Mouse (Mus musculus) brain, embryonic 18.5 days (tissue): ENCODE measurements around the gene Foxg1.
A peak's percentile ranks its signal among the peaks of the same experiment; 100 is the strongest.

ENCODE experiments used
- DNase-seq: peaks from one replicate; pipeline ENCODE4 v3.0.0-alpha.2; 2012; ENCODE audit warnings: low read depth, low spot score

Foxg1 gene

DNA sequence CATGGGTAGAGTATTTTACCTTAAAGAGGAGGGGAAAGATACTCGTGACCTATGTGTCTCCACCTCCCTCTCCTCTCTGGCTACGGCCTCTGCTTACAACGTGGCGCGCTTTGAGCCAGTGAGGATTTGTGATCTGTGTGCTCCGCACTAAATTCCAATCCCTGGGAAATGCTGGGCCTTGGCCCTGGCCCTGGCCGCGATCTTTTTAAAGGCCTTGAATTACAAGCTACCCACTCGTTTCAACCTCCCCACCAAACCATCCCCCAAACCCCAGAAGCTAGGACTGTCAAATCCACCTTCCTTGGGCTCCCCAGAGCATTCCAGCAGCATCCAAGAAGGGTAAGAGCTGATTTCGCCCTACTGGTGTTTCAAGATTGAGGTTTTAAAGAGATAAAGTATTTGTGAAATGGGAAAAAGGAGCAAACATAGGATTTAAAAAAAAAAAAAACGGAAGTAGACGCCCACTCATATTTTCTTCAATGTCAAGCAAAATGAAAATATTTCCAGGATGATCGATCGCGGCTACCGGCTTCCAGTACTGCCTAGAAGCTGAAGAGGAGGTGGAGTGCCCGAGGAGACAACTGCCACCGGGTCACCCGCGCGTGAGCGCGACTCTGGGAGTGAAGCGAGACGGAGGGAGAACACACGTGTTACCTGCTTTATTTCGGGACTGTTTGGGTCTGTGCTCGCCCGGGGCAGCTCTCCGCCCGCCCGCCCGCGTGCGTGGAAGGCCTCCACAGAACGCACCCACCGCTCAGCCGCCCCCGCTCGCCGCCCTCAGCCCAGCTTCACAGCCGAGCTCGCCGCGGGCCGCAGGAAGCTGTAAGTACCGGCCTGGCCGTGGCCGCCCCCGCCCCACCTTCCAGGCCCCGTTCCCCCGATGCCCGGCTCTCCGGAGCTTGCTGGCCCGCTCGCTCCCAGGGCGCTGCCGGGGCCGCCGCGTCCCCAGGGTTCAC, at the start of gene Foxg1:
Gene Foxg1, plus strand, starts transcription at position 96 of the 956 bp plus-strand sequence.
- DNase-seq = no peak

DNA sequence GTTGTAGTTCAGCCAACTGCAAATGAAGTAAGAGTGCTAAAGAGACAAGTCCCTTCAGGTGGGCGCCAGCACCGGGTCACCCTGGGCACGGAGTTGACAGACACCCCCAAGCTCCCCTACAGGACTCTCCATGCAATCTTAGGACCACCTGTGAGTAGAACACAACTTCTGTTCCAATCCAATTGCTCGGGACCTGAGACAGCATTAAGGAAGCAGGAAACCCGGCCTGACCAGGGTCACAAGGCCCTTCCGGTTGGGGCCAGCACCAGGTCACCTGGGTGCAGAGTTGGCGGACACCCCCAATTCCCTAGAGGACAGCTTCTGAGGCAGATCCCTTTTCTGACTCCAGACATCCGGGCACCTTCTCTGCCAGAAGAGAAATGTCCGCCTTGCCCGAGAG, 32.8 kb upstream of the Foxg1 start:
- no peak for DNase-seq

DNA sequence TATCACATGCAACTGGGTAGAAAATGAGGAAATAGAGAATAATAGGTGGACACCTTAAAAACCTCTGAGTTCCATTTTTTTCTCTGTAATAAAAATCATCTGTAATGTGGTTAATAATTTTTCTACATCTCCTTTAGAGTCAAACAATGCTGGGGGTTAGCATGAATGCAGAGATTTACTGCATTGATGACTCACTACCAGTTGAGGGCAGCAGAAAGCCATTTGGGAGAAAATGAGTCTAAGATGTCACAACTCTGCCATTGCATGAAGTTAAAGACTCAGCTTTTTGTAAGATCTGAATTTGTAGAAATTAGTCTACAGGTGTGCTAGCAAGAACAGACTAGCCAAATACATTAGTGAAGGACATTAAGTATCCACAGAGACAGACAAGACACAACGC, 13.5 kb upstream of the Foxg1 start:
- DNase-seq = no peak

DNA sequence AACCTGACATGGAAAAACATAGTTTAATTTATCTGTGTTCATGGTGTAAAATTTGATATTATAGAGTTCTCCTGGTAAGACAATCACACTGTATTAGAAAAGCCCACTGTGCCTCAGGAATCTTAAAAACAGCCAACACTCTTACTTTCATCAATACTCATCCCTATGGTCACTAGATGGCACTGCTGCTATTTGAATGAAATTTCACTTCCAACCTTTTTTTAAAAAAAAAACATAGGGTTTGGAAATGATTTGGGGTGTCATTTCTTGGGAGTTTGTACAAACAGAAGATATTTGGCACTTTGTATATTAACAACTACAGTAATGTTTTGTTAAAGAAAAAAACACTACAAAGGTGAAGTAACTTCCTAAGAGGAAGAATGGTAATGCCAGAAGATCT, 10.3 kb upstream of the Foxg1 start:
- DNase-seq = peak; percentile 64

DNA sequence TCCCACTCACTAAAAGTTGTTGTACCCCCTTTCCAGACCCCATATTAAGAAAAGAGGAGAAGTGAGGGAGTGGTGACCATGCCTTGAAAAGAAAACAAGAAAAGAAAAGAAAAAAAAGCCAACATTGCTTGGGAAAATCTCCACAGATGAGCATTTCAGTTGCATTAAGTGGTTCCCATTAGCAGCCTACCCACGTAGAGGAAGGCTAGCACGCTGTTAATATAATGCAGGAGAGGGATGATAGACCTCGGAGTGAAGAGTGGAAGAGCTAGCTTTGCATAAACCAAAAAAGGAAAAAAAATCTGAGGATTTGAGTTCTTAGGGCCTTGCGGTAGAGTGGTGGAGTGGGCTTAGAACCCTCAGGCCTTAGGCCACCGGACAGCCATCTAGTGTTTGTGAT, 9.3 kb upstream of the Foxg1 start:
- peak; percentile 10 for DNase-seq

DNA sequence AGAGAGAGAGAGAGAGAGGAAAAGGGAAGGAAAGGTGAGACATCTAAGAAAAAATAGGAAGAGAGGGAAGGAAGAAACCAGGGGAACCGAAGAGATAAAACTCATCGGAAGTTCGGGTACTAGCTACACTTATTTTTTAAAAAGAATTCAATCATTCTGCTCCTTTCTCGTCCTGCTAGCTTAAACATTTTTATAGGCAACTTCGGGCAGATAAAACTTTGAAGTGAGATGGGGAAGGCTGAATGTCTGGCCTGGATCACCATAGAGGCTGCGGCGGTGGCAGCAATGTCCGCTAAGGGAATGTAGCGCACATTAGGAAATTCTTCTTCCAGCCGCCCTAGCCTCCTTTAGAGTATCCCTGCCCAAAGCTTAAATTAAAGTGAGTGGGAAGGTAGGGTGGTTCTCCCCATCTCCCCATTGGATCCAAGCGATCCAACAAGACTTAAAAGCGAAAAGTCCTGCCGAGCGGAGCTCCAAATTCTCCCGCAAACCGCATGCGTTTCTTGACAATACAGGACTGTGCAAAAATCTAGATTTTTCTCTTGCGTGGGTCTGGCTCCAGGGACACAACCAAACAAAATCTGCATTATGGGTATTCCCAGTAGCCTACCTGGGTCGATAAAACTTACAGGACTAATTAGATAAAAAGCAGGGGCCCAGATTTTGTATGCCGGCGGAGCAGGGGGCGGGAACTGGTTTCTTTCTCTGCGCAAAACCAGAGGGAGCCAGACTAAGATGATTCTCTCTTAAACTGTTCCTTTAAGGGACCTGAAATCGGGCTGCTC, 8.4 kb upstream of the Foxg1 start:
- DNase-seq = peak; percentile 34

DNA sequence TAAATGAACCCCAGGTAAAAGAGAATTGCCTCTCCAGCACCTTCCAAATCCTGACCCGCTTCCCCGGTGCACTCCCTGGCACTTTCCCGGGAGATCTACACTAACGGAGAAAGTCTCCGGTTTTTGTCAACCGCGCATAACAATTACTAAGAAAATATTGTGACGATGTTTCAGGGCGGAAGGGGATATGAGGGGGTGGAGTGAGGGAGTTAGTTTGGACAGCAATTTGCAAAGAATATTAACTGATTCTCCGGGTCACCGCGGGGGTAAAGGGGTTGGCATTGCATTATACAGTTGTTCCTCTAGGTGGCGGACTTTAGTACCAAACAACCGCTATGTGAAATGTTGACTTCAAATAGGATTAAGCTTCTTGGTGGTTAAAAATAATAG, 7.9 kb upstream of the Foxg1 start:
- peak; percentile 58 for DNase-seq

DNA sequence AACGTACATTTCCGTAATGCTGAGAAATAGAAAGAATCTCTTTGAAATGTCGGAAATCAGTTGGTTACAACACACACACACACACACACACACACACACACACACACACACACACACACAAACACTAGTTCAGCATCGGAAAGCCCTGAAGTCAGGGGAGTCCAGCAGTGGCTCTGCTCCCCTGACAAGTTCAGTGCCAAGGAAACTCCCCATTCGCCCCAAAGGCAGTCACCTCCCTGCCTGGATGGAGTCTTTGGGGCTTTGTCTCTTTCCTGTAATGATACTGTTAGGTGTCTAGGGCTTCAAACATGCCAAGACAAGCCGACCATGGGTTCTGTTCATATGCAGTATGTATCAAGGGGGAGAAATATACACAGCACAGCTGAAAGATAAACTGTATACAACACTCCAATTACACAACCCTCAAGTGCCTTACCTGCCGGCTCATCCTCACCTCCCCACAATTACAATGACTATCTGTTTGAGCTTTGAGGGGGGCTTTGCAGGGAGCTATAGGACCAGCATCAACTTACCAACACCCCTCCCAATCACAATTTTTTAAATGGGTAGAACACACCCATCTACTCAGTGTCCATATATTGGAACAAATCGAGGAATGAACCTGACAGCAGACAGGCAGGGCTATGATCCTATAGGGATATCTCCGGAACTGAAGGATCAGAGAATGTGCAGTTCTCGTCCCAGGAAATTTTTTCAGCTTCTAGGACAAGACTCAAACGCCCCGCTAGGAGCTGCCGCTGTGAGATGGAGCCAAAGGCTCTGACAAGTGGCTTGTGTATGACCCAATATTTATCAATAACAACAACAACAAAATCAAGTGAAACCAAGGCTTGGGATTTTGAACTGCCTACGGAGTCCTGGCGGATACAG, 6.8 kb upstream of the Foxg1 start:
- peak; percentile 30 for DNase-seq

DNA sequence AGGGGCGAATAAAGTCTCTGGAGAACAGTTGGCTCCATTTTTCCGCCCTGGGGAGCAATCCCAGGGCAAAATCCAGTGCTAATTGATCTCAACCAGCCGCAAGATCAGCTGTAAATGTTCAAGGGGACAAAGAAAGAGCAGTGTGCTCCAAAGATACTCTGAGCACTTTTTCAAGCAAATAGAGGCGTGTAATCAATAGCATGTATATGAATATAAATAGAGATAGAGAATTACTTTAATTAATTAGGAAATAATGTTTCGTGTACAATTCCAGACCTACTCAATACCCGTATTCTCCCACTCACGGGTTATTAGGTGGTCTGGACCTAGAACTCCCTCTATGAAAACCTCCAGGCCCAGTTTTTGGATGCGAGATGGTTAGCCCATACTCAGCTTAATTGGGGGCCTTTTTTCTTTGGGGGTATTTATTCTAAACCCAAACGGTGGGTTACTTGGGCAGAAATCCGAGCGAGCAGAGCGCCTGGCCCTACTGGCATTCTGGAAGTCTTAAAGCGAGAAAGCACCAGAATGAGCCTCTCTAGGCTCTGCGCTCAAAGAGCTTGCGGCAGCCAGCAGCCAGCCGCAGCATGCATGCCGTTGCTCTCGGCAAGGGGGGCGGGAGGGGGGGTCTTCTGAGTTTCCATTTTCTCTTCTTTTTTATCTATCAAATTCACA, 6.0 kb upstream of the Foxg1 start:
- peak; percentile 22 for DNase-seq

DNA sequence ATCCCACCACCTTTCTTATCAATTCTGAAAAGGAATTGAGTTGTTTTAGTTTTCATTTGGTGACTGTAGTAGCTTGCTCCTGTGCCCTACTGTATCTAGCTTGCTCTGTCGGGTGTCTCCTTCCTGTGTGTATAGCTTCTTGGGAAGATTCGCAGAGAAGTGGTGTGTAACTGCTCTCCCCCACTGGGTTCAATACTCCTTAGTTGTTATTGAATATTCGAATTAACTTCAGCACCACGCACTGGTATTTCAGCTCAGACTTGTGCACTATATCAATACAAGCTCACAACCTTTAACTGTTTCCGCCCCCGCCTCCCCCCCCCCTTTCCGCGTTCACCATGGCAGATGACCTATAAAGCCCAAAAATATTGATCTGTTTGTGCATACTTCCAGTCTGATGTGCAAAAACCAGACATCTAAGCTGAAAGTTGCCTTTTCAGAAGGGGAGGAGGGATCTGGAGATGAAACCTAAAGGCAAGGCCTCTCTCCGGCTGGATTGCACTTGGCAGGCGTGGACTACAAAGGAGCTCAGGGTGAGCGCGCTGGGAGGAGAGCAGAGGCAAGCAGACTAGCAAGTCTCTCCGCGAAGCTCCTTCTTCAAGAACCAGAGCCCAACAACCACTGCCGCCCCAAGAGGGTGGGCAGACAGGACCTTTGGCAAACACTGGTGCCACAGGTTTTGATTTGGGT, 5.0 kb upstream of the Foxg1 start:
- DNase-seq = peak; percentile 62

DNA sequence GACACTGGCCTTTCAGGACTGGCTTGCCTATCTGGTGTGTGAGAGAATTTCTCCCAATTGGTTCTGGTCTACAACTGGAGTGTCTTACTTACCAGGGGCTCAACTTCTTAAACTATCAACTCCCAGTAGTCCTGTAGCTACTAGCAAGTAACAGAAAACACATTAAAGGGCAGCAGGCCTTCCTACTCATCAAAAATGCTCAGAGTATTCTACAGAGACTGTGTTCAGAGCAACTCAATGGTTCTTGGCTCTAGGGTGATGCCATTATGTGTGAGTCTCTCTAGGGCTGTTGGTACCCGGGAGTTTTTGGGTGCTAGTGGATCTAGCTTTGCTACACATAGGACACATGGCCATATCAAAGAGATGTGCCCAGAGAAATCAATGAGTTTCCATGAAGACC, 3.5 kb upstream of the Foxg1 start:
- peak; percentile 18 for DNase-seq

DNA sequence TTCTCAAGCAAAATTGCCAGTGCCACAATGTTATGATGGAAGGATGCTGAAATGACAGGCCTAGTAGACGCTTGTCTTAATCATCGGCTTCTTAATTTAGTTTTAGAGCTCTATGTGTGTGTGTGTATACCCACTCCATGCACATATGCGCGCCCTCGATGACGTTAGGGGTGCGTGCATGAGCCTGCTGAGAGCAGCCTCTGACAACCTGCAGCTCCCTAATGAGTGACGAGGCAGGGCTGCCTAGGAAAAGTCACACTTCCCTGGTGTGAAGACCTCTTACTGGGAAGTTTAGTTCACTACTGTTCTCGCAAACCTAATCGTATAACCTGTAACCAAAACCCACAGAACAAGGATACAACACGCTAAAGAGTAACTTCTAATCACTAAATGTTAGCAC, 3.0 kb upstream of the Foxg1 start:
- DNase-seq = peak; percentile 57

DNA sequence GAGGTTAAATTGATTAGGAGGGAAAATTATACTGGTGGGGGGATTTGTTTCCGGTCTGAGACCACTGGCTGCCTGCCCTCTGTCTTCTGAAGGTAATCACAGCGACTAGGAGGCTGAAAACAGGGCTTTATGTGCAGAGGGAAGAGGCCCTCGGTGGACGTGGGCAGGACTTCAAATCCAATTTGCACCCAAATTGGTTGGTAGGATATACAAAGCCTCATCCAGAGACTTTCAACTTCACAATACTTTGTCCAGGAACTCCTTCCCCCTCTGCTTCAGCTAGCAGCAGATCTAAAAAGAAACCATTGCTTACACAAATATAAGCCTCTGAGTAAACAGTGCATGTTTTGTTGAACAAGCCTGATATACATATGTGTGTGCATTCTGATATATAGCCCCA, 2.0 kb upstream of the Foxg1 start:
- peak; percentile 39 for DNase-seq

DNA sequence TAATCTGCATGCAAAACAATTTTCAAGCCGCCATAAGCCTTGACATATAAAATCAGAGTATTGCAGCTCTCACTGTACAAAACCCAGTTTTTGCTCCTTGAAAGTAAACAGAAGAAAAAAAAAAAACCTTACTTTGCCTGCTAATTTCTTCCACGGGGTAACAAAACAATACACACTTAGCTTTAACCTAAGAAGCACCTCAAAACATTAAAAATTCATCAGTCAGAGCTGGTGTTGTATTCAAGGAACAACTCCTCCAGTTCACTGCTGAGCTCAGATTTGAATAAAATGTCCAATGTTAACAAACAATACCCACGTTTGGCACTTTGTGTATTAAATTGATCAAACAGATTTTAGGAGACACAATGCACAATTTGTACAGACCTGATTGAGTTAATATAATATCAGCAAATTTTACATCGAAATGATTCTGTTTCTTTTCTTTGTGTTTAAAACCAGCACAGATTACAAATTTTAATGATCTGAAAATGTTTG, 1.4 kb upstream of the Foxg1 start:
- DNase-seq = peak; percentile 28

DNA sequence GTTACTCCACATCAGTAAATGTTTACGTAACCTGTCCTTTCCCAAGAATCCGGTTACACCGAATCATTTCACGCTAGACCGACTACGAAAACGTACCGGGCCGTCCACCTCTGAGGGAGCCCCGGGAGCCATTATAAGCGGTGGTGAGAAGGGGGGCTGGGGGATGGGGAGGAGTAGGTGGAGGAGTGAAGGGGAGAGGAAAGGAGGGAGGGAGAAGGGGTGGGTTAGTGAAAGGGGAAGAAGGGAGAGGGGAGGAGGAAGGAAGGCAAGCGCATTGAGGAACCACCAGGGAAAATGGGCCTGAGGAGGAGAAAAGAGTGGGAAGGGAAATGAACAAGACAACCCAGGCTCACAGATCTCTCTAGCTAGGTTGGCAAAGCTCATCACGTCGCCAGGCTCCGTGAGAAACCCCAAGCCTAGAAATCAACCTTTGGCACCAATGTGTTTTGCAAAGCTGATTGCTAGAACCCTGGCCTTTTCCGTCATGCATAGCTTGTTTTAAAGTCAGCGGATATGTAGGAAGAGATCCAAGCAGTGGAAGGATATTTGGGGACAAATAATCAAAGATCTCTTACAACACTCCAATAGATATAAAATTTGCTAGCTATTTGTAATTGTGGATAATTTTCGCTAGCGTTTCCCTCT, 617 bp upstream of the Foxg1 start:
- peak; percentile 76 for DNase-seq

DNA sequence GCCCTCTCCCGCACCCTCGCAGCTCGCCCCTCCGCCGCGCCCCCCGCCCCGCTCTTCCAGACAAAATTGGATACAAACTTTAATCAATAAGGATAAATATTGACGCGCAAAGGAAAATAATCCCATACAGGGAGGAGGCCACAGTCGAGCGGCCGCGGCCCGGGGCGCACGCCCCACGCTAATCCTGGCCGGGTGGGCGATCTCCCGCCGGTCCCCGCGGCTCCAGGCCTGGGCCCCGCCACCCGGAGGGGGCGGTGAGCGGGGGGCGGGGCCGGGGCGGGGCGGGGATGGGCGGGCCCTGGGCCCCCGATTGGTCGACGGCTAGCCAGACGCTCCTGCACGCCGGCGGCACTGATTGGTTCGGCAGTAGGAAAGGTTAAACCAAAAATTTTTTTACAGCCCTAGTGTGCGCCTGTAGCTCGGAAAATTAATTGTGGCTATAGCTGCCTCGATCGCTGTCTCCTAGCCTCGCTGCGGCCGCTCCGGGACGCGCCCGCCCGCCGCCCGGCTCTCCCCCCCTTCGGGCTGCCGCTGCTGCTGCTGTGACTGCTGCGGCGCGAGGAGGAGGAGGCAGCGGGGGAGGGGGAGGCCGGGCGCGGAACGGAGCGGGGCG, 1.2 kb downstream of the Foxg1 start:
- peak; percentile 91 for DNase-seq

DNA sequence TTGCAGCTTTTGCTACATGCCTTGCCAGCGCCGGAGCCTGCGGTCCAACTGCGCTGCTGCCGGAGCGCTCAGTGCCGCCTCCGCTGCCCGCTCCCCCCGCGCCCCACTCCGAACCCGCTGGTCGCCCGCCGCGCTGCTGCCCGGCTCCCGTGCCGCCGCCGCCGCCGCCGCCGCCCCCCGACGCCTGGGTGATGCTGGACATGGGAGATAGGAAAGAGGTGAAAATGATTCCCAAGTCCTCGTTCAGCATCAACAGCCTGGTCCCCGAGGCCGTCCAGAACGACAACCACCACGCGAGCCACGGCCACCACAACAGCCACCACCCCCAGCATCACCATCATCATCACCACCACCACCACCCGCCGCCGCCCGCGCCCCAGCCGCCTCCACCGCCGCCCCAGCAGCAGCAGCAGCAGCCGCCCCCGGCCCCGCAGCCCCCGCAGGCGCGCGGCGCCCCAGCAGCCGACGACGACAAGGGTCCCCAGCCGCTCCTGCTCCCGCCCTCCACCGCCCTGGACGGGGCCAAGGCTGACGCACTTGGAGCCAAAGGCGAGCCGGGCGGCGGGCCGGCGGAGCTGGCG, 1.9 kb downstream of the Foxg1 start:
- no peak for DNase-seq

DNA sequence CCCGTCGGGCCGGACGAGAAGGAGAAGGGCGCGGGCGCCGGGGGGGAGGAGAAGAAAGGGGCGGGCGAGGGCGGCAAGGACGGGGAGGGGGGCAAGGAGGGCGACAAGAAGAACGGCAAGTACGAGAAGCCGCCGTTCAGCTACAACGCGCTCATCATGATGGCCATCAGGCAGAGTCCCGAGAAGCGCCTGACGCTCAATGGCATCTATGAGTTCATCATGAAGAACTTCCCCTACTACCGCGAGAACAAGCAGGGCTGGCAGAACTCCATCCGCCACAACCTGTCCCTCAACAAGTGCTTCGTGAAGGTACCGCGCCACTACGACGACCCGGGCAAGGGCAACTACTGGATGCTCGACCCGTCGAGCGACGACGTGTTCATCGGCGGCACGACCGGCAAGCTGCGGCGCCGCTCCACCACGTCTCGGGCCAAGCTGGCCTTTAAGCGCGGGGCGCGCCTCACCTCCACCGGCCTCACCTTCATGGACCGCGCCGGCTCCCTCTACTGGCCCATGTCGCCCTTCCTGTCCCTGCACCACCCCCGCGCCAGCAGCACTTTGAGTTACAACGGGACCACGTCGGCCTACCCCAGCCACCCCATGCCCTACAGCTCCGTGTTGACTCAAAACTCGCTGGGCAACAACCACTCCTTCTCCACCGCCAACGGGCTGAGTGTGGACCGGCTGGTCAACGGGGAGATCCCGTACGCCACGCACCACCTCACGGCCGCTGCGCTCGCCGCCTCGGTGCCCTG, 2.6 kb downstream of the Foxg1 start, which contains the start of gene Gm43517:
Gene Gm43517, plus strand, starts transcription at position 299 of the 755 bp plus-strand sequence.
- no peak for DNase-seq
